Mouse (Mus musculus) cerebellum, adult 2 months (tissue): ENCODE measurements around the gene Gpr55. TPM values are rescaled to one million over a fixed set of nuclear protein-coding genes. Genes with fewer than 3 reads are reported as not detected.

ENCODE experiments used
- DNase-seq, 2 experiments: peaks; one replicate each; pipeline ENCODE4 v3.0.0; 2021
- H3K27ac ChIP-seq: fragments of 200-500 bp; 2 replicates; pipeline ENCODE4 v1.5.1; 2012; ENCODE audit warnings: low read length, control low read depth, inconsistent platforms; ENCODE audit not compliant: insufficient read depth
- H3K27me3 ChIP-seq: fragments of 200-500 bp; 2 replicates; pipeline ENCODE4 v1.6.1; 2012; ENCODE audit warnings: inconsistent platforms, mild to moderate bottlenecking, low read length, moderate library complexity; ENCODE audit not compliant: control insufficient read depth, insufficient read depth
- H3K4me1 ChIP-seq: fragments of 200-500 bp; 2 replicates; pipeline ENCODE4 v1.6.1; 2011; ENCODE audit warnings: low read length; ENCODE audit not compliant: control insufficient read depth, insufficient read depth
- H3K4me3 ChIP-seq: fragments of 200-500 bp; replicated peaks from 2 replicates; pipeline ENCODE3; 2011; ENCODE audit warnings: mild to moderate bottlenecking, low read depth, low read length, control low read depth; ENCODE audit not compliant: insufficient read depth
- CTCF ChIP-seq: fragments of 200-500 bp; IDR thresholded peaks from 2 replicates; pipeline ENCODE4 v1.5.1; 2011; ENCODE audit warnings: low read depth, mild to moderate bottlenecking, control low read depth, low read length, moderate library complexity, borderline replicate concordance; ENCODE audit not compliant: insufficient read depth
- POLR2A ChIP-seq: fragments of 200-500 bp; IDR thresholded peaks from 2 replicates; pipeline ENCODE4 v1.6.1; 2011; ENCODE audit warnings: low read length, control low read depth, borderline replicate concordance; ENCODE audit not compliant: insufficient read depth
- whole genome bisulfite sequencing: fragments of 180-500 bp; shearing (Covaris S2); methylation state at CpG from one replicate; pipeline ENCODE4 v1.1.7; 2018; 5-methylcytosine and 5-hydroxymethylcytosine counted together
- polyA plus RNA-seq: library from polyadenylated mRNA; depleted of rRNA; stranded (reverse); fragments of >200 nt; gene quantifications from 2 replicates; pipeline ENCODE4 v1.2.3, GENCODE M21; 2012

The Gpr55 gene
- polyA plus RNA-seq, 1 experiment: 0.03 TPM

DNA sequence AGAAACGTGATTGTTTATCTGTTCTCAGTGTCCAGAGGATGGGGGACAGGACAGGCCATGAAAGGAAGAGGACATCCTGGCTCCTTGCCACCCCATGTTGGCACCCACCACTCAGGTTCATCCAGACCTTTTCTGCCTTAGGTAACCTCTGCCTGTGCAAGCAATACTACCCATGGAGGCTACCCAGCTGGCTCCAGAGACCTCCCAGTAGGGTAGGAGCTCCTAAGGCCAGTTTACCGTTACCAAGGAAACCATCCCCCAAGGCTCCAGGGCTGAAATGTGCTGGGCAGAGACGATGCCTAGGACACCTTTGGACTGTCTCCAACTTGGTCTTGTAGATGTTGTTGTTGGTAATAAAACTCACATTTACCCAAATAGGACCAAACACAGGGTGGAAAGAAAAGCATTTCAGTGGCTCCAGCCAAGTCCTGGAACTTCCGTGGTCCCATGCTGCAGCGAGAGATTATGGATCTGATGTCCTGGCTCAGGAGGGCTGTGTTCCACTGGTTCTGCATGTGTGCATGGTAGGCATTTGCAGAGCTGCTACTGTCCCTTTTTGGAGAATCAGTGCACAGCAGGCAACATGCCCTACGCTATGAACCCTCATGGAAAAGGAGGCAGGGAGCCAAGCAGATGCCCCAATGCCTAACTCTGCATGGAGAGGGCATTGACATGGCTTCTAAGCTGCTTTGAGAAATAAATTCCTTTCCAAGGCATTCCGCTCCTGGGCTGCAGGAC, 38.5 kb downstream of the Gpr55 start:
- H3K4me3 ChIP-seq: no peak overlapping the region
- TF ChIP-seq POLR2A: no peak
- TF ChIP-seq CTCF: no peak
- no peak overlapping the region; the same call in 1 of the 2 replicates for H3K27ac ChIP-seq
- H3K4me1 ChIP-seq: peaks cover 9% of the 10 kb centered on the region
- WGBS: 26% methylated on average over 7 of the region's 7 CpGs
- peak in 1 of 2 experiments; percentile 29 for DNase-seq
- H3K27me3 ChIP-seq: no peaks in the 10 kb centered on the region

DNA sequence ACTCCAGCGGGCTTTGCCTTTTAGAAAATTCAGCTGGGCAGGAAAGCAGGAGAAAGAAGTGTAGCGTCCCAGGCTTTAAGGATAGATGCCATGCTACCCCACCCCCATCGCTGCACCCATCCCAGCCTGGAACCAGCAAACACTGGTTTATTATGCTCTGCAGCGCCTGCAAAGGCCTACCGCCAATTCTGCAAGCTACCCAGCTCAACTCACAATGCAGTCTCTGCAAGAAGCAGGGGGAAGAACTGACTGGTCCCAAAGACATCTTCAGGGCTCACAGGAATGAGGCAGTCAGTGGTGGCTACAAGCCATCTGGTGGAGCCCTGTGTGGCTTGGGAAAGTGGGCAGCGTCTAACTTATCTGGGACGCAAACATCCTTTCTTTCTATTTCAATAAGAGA, 39.1 kb downstream of the Gpr55 start:
- peak in 1 of 2 experiments; percentile 56 for DNase-seq
- peaks cover 9% of the 10 kb centered on the region for H3K4me1 ChIP-seq
- no peak overlapping the region for H3K4me3 ChIP-seq
- no peak overlapping the region for H3K27ac ChIP-seq
- H3K27me3 ChIP-seq: no peaks in the 10 kb centered on the region
- WGBS: 56% methylated on average over 7 of the region's 7 CpGs
- TF ChIP-seq CTCF: no peak

DNA sequence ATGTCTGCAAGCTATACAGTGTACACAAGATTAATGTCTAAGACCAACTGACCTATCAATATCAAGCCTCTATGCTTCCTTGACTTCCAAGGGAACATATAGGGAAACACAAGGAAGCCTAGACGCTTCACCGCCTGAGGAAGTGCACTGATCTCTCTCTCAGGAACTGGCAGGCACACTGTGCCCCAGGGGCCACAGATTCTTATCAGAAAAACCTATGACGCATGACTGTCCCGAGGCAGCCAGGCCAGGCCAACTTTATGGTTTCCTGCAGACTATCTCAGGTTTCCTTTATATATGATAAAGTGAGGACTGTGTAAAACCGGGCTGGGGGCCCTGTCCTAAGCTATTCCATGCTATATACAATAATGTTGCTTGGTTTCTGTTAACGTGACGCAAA, 41.2 kb downstream of the Gpr55 start:
- no peak overlapping the region for H3K4me3 ChIP-seq
- no peak for DNase-seq
- 87% methylated on average over 7 of the region's 7 CpGs for WGBS
- no peak overlapping the region for H3K27ac ChIP-seq
- TF ChIP-seq CTCF (no peak), POLR2A (no peak)
- no peaks in the 10 kb centered on the region for H3K27me3 ChIP-seq
- H3K4me1 ChIP-seq: peaks cover 9% of the 10 kb centered on the region

DNA sequence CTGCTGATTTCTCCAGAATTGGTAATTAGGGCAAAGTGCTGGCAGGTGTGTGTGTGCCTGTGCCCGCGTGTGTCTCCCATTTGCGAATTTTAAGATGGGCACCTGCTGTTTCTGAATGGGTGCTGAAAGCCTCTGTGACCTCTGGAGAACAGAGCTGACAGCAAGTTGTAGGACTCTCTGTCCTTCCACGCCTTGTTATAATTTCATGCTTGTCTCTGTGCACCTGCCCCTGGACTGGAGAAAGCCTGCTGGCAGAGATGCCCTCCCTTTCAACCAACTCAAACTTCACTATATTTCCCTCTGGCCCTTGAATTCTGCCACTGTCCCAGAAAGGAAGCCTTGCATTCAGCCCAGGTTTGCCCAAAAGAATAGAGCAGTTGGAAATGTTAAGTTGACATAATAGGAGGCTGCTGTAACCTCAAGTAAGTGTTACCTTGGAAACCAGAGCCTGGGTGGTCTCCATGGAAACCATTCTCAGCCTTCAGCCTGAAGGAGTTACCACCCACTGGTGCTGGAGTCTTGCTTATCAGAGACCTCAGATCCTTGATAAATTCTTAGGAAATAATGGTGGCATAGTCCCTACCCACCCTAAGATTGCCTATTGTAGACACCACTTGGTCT, 43.9 kb downstream of the Gpr55 start:
- DNase-seq: no peak
- Histone ChIP-seq H3K4me3 (no peak overlapping the region), H3K4me1 (no peaks in the 10 kb centered on the region), H3K27ac (no peak overlapping the region), H3K27me3 (no peaks in the 10 kb centered on the region)
- no peak for TF ChIP-seq POLR2A
- TF ChIP-seq CTCF: no peak
- WGBS: 39% methylated on average over 4 of the region's 4 CpGs

DNA sequence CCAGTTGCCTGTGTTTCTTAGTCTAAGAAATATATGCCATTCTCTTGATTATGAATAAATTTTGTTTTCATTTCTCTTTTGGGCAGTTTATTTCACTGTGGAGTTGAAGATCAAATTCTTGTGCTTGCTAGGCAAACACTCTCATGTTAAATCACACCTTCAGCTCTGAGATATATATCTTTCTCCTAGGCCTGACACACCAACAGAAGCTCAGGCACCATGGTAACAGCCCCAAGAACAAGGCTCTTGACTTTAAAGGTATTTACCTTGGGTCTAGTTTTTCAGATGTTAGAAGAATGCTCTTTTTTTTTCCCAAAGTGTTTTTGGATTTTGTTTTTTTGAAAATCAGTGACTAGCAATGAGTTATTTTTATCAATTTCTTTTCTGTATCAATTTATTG, 44.9 kb downstream of the Gpr55 start:
- no peak overlapping the region for H3K27ac ChIP-seq

DNA sequence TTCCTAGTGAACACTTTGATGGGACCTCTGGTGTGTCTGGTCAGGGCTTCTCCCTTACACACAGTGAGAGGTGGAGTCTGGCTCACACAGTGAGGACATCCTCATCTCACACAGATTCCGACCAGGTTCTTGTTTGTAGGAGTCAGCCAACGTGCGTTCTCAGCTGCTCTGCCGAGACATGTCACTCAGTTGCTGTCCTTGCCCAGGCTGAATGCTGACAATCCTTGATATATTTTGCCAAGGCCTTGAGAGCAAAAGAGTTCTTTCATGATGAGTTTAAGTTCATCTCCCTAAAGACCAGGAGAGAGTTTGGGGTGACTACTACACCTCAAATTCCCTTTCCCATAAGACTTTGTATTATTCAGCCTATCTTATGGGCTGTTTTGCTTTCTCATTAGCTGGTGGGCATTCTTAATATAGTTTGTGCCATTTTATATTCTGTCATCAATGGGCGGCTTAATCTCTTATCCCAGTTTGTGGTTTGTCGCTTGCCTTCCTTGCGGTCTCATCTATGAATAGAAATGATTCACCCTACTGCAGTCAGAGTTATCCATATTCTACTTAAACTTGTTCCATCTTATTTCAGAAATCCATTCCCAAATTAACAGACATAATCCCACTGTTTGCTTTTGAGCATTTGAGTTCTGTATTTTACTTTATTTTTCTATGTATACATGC, 47.6 kb downstream of the Gpr55 start:
- 88% methylated on average over 7 of the region's 7 CpGs for WGBS
- DNase-seq: no peak
- Histone ChIP-seq H3K4me3 (no peak overlapping the region), H3K4me1 (no peaks in the 10 kb centered on the region), H3K27ac (no peak overlapping the region), H3K27me3 (no peaks in the 10 kb centered on the region)
- no peak for TF ChIP-seq CTCF
- TF ChIP-seq POLR2A: no peak

More for the DNA sequence above, 44.9 kb downstream of the Gpr55 start:
- no peaks in the 10 kb centered on the region for H3K4me1 ChIP-seq
- H3K27me3 ChIP-seq: no peaks in the 10 kb centered on the region
- H3K4me3 ChIP-seq: no peak overlapping the region
- DNase-seq: no peak
- TF ChIP-seq CTCF (no peak), POLR2A (no peak)

DNA sequence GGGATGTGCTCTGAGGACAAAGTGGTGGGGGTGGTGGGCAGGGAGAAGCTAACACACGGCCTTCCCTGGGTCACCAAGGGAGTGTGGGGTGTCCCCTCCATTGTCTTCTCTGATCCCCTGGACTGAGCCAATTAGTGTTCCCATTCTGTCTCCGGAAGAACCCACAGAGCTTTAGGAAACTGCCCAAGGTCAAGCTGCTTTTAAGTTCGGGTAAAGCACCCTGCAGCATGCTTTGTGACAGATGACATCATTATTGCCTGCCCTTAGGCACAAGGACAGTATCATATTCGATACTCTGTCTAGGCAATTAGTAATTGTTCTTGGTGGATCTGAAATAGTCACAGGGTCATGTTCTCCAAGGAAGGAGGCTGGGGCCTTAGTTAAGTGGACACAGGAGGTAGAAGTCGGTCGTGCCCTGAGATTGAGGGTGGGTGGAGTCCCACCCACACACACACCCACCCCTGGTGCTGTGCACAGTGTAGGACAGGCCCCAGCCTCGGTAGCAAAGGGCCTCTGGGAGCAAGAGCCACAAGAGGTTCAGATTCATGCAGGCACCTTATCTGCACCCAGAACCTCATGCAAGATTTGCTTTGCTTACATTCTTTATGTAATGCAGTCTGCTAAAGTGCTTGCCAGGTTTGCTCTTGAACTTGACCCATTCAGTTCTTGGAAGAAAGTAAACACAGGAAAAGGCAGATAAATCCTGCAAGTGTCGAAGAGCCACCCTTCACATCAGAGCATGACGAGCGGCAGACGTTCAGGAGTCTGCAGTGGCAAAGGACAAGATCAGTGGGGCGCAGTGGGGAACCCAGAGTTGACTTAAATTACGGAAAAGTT, 51.8 kb downstream of the Gpr55 start:
- TF ChIP-seq POLR2A (no peak), CTCF (no peak)
- DNase-seq: no peak
- WGBS: 65% methylated on average over 13 of the region's 13 CpGs
- Histone ChIP-seq H3K27ac (no peak overlapping the region), H3K27me3 (no peaks in the 10 kb centered on the region), H3K4me1 (peaks cover 22% of the 10 kb centered on the region), H3K4me3 (no peak overlapping the region)
